Mouse (Mus musculus) heart, embryonic 16.5 days (tissue): ENCODE results near the gene Prkce. TPM values are rescaled to one million over a fixed set of nuclear protein-coding genes. Genes with fewer than 3 reads are reported as not detected.

ENCODE experiments used
- ATAC-seq: fragments of 200-750 bp; cut with Nextera tagmentation; replicated peaks from 2 replicates; pipeline ENCODE4 v1.8.0; 2017; ENCODE audit warnings: moderate number of reproducible peaks; ENCODE audit not compliant: insufficient read depth, low FRiP score; ENCODE audit errors: extremely low read depth
- H3K27ac ChIP-seq: fragments of 300-500 bp; sonication (generic); 2 replicates; pipeline ENCODE4 v1.5.1; 2014; ENCODE audit warnings: mild to moderate bottlenecking, low read length, control low read depth, moderate library complexity
- H3K27me3 ChIP-seq: fragments of 300-500 bp; sonication (generic); 2 replicates; pipeline ENCODE4 v1.6.1; 2014; ENCODE audit warnings: low read length, mixed read lengths; ENCODE audit not compliant: control insufficient read depth, insufficient read depth
- H3K36me3 ChIP-seq: fragments of 300-500 bp; sonication (generic); 2 replicates; pipeline ENCODE4 v1.6.1; 2014; ENCODE audit not compliant: control insufficient read depth, insufficient read depth
- H3K4me1 ChIP-seq: fragments of 300-500 bp; sonication (generic); 2 replicates; pipeline ENCODE4 v1.6.1; 2014; ENCODE audit warnings: low read length, mixed read lengths; ENCODE audit not compliant: control insufficient read depth, insufficient read depth
- H3K4me2 ChIP-seq: fragments of 300-500 bp; sonication (generic); 2 replicates; pipeline ENCODE4 v1.6.1; 2014; ENCODE audit warnings: low read depth, mild to moderate bottlenecking, control low read depth, low read length
- H3K4me3 ChIP-seq: fragments of 300-500 bp; sonication (generic); 2 replicates; pipeline ENCODE4 v1.5.1; 2014; ENCODE audit warnings: mild to moderate bottlenecking, control low read depth, low read length
- H3K9ac ChIP-seq: fragments of 300-500 bp; sonication (generic); 2 replicates; pipeline ENCODE4 v1.6.1; 2014; ENCODE audit warnings: low read length, control low read depth
- H3K9me3 ChIP-seq: fragments of 300-500 bp; sonication (generic); replicated peaks from 2 replicates; pipeline ENCODE4 v1.6.1; 2016; ENCODE audit warnings: low read length; ENCODE audit not compliant: control insufficient read depth
- WGBS: fragments of 180-500 bp; shearing (Covaris S2); extraction: QIAGEN DNeasy Blood & Tissue Kit; methylation state at CpG from one replicate; pipeline ENCODE4 v1.1.7; 2014; 5-methylcytosine and 5-hydroxymethylcytosine counted together
- polyA plus RNA-seq: library from polyadenylated mRNA; unstranded; fragments of >200 nt; fragmentation: Nextera tagmentation; extraction: Ambion mirVana; gene quantifications from 2 replicates; pipeline ENCODE4 v1.2.1, GENCODE M21; 2015

The Prkce gene
- polyA plus RNA-seq, 1 experiment from 2014 or later: 6.0 TPM

DNA sequence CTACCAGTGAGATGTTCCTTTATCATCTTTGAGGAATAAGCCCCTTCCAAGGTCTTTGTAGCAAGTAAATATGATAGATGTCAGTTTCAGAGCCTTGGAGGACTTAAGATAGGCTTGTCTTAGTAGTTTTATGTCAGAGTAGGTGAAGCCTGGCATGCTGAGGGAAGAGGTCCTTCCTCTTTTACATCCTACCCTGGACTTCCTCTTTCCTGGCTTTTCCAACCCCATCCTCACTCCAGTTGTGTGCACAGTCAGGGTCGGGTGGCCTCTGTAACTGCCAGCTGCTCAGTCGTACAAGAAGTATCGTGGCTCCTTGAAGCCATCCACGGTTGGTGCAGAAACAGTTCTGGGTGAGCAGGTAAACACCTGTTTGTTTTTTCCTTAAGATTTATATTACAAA, 517.7 kb downstream of the Prkce start:
- 76% methylated on average over 4 of the region's 4 CpGs for WGBS
- Histone ChIP-seq H3K9ac (no peak overlapping the region), H3K36me3 (no peaks in the 10 kb centered on the region), H3K27me3 (no peaks in the 10 kb centered on the region), H3K4me2 (no peak overlapping the region), H3K9me3 (no peaks in the 10 kb centered on the region), H3K27ac (no peak overlapping the region), H3K4me1 (no peaks in the 10 kb centered on the region), H3K4me3 (no peak overlapping the region)
- ATAC-seq: no peak

GRCm38 (mm10) chr17:86687021-86687420, 519.4 kb downstream of the Prkce start:
- 76% methylated on average over 3 of the region's 3 CpGs for WGBS
- Histone ChIP-seq H3K4me1 (no peaks in the 10 kb centered on the region), H3K4me3 (no peak overlapping the region), H3K27me3 (no peaks in the 10 kb centered on the region), H3K9me3 (0 out of 2 replicates have a peak, but pooled peaks cover 2% of the 10 kb centered on the region), H3K36me3 (no peaks in the 10 kb centered on the region), H3K9ac (no peak overlapping the region), H3K4me2 (no peak overlapping the region), H3K27ac (no peak overlapping the region)
- ATAC-seq: no peak

DNA sequence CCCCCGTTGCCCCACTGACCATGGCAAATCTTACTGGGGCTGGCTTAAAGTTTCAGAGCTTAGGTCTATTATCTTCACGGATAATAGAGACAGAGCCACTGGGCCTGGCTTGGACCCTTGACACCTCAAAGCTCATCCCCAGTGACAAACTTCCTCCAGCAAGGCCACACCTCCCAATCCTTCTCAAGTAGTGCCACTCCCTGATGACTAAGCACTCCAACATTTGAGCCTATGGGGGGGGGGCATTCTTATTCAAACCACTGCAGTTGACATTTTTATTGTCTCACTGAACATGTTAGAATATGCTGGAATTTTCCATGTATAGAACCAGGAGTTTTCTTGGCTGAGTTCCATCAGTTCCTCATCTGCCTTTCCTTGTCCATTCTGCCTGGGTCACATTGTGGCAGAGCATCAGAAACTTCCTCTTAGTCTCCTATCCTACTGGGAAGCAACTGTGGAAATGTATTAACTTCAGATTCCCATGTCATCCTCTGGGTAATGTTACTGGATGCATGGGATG, 523.3 kb downstream of the Prkce start:
- H3K27me3 ChIP-seq: no peaks in the 10 kb centered on the region
- H3K36me3 ChIP-seq: no peaks in the 10 kb centered on the region
- H3K4me1 ChIP-seq: no peaks in the 10 kb centered on the region
- no peak overlapping the region for H3K9ac ChIP-seq
- whole genome bisulfite sequencing: 88% methylated on average over 2 of the region's 2 CpGs
- H3K4me2 ChIP-seq: no peak overlapping the region
- no peak overlapping the region for H3K27ac ChIP-seq
- H3K9me3 ChIP-seq: 0 out of 2 replicates have a peak, but pooled peaks cover 2% of the 10 kb centered on the region
- H3K4me3 ChIP-seq: no peak overlapping the region
- no peak for ATAC-seq

DNA sequence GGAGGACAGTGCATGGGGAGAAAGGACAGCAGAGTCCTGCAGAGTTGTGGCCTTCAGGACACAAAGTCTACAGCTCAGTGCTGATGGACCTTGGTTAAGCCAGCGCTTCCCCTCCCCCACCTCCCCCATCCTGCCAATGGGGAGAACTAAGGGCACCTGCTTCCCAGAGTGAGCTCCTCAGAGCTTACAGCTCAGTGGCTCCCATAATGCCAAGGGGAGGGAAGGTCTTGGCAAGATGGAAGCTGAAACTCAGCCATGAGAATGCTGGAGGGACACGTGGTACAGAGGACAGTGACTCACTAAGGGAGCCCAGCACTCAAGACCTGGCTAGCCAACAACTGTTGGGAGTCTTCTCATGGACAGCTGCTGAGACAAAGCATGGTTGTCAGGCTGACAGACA, 530.2 kb downstream of the Prkce start:
- no peaks in the 10 kb centered on the region for H3K36me3 ChIP-seq
- no peak overlapping the region for H3K4me2 ChIP-seq
- no peaks in the 10 kb centered on the region for H3K4me1 ChIP-seq
- H3K9ac ChIP-seq: no peak overlapping the region
- 88% methylated on average over 2 of the region's 2 CpGs for WGBS
- no peaks in the 10 kb centered on the region for H3K27me3 ChIP-seq
- H3K4me3 ChIP-seq: no peak overlapping the region
- H3K27ac ChIP-seq: no peak overlapping the region
- ATAC-seq: no peak
- no peaks in the 10 kb centered on the region for H3K9me3 ChIP-seq

DNA sequence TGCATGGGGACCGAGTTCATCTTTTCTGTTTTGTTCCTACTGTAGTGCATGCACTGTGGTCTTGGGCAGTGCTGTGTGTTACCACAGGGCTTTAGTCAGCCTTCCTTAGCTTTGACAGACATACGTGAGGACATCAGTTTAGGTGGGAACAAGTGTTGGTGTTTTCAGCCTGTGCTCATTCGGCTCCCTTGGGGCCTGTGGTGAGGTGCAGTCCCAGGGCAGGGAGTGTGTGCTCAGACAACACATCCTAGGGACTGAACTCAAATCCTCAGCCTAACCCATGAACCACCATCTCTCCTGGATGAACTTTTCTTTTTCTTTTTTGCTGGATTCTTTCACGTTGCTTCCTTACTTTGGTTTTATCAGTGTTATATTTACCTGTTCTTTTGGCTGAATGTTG, 535.8 kb downstream of the Prkce start:
- no peaks in the 10 kb centered on the region for H3K4me1 ChIP-seq
- H3K36me3 ChIP-seq: no peaks in the 10 kb centered on the region
- no peaks in the 10 kb centered on the region for H3K9me3 ChIP-seq
- H3K9ac ChIP-seq: no peak overlapping the region
- ATAC-seq: no peak
- no peak overlapping the region for H3K27ac ChIP-seq
- H3K4me3 ChIP-seq: no peak overlapping the region
- WGBS: 73% methylated on average over 4 of the region's 4 CpGs
- no peak overlapping the region for H3K4me2 ChIP-seq
- H3K27me3 ChIP-seq: no peaks in the 10 kb centered on the region

GRCm38 (mm10) chr17:86705236-86705635, 537.7 kb downstream of the Prkce start:
- Histone ChIP-seq H3K4me1 (no peaks in the 10 kb centered on the region), H3K4me2 (no peak overlapping the region), H3K4me3 (no peak overlapping the region), H3K27me3 (no peaks in the 10 kb centered on the region), H3K36me3 (no peaks in the 10 kb centered on the region), H3K9me3 (no peaks in the 10 kb centered on the region), H3K27ac (no peak overlapping the region), H3K9ac (no peak overlapping the region)
- ATAC-seq: no peak
- 74% methylated on average over 3 of the region's 3 CpGs for WGBS

- Histone ChIP-seq H3K4me3 (no peak overlapping the region), H3K9ac (no peak overlapping the region), H3K9me3 (no peaks in the 10 kb centered on the region), H3K36me3 (no peaks in the 10 kb centered on the region), H3K4me1 (peaks cover under 1% of the 10 kb centered on the region), H3K4me2 (no peak overlapping the region), H3K27me3 (no peaks in the 10 kb centered on the region), H3K27ac (no peak overlapping the region)
- no peak for ATAC-seq
- 56% methylated on average over 1 of the region's 1 CpGs for WGBS
These were observed 538.9 kb downstream of the Prkce start for GRCm38 (mm10) chr17:86706467-86706866.

Other genes with a start within 250 kb of the Prkce start
- gene Srbd1, start 22.6 kb upstream of the Prkce start, polyA plus RNA-seq: 11.5 and 12.0 TPM in 2 replicates